Mouse (Mus musculus) lung, postnatal 4 days (tissue): ENCODE data around the gene Olfr1328.
"Not testable (repeated sequence)": the region's sequence is repeated elsewhere in the genome, so short reads cannot be mapped to it uniquely, and the experiment has no call there.

Source experiments
- DNase-seq, 2 experiments: peaks; one replicate each; pipeline ENCODE4 v3.0.0; 2021

Gene Olfr1328

DNA sequence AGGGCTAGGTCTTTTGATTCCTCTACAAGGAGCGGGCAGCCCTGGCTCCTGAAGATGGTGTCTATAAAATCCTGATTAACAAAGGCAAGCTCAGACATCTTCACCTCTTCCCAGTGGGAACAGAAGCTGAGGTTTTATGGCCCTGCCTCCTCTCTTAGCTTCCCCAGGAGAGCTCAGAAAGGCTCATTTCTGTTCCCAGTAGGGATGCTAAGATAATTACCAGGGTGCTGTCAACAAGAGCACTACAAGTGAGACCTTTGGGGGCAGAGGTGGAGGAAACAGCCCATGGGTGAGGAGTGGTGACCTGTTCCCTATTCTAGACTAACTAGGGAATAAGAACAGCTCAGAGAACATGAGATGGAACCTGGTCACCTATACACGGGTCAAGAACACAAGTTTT is at the start of gene Olfr1328:
Gene Olfr1328, minus strand, starts transcription at position 101 of the 400 bp plus-strand sequence.
- no peak for DNase-seq

DNA sequence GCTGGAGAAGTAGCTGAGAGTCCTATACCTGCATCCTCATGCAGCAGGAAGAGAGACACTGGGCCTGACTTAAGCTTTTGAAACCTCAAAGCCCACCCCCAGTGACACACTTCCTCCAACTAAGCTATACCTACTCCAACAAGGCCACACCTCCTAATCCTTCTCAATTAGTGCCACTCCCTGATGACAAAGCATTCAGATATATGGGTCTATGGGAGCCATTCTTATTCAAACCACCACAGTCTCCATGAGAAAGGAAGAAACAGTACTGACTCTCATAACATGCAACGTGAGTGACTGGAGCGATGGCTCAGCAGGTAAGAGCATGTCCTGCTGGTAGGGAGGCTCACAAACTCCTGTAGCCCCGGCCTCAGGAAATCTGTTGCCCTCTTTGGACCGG is 46.9 kb upstream of the Olfr1328 start:
- no peak for DNase-seq

DNA sequence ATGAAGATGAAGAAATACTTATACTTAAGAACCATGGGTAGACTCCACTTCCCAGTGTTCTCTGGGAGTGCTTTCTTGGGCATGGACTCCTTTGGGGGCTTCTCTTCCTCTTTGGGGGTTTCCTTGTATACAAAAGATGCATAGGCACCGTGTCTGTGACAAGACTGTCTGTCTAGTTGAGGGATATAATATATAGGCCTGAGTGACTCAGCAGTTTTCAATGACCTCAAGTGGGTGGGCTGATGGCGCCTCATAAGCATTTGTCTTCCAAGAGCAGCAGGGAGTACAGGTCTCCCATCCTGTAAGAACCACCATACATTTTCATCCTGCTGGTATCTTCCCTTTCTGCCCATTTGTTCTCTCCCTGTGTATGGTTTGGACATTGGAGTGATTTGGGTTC is 34.9 kb upstream of the Olfr1328 start:
- DNase-seq: no peak

DNA sequence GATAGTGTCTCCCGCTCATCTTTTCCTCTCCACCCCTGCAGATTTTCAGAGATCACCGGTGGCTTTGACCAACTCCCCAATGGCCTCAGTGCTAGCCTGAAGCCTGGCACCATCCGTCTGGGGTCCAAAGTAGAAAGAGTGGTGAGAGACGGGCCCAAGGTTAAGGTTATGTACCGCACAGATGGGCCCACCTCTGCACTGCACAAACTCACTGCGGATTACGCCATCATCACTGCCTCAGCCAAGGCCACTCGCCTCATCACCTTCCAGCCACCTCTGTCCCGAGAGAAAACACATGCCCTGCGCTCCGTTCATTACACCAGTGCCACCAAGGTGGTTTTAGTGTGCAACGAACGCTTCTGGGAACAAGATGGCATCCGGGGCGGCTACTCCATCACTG is 29.3 kb upstream of the Olfr1328 start:
- no peak for DNase-seq

- DNase-seq: no peak
Measured at GRCm38 (mm10) chr4:118961141-118961628, 22.8 kb upstream of the Olfr1328 start, which contains the start of gene Lao1. Lao1 (plus strand) TSS chr4:118961578.

GRCm38 (mm10) chr4:118958812-118959211 is 20.4 kb upstream of the Olfr1328 start:
- DNase-seq: no peak

GRCm38 (mm10) chr4:118931326-118931725 is 7.1 kb downstream of the Olfr1328 start:
- not testable (repeated sequence) for DNase-seq

DNA sequence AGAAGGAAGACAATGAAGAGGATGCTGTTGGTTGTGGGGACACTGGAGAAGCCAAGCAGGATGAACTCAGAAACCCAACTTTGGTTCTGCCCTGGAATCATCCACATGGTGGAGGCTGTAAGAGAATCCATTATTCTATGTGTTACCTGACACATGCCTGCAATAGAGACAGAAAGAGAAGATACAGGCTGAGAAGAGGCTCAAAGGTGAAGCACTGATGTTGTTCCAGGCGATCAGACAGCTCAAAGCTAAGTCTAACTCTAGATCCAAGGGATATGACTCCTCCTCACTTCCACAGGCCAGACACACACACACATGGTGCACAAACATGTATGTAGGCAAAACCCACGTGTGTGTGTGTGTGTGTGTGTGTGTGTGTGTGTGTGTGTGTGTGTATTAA is 21.0 kb downstream of the Olfr1328 start, which contains the start of gene Olfr1329:
Gene Olfr1329, minus strand, starts transcription at position 101 of the 400 bp plus-strand sequence.
- DNase-seq: not testable (repeated sequence)

DNA sequence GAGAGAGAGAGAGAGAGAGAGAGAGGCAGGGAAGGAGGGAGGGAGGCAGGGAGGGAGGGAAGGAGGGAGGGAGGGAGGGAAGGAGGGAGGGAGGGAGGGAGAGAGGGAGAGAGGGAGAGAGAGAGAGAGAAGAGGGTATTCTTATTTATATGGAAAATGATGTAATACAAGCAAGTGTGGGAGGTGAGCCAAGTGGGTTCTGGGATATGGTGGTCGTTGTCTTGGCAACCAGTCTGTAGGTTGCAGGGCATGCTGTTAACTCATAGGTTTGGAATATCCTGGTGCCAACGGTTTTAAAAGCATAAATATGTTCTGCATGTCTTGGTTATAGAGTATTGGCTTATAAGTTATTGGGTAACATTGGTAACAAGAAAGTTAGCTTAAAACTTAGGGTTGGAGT is 36.4 kb downstream of the Olfr1328 start:
- DNase-seq: no peak

DNA sequence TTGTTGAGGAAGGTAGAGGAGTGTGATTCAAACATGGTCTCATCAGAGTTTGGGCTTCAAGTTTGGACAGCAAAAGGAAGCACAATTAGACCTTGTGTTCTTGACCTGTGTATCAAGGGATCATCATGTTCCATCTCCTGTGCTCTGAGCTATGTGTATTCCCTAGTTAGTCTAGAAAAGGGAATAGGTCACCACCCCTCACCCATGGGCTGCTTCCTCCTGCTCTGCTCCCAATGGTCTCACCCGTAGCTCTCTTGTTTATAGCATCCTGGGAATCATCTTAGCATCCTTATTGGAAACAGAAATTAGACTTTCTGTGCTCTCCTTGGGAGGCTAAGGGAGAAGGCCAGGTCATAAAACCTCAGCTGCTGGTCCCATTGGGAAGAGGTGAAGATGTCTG is 50.1 kb downstream of the Olfr1328 start, which contains the start of gene Olfr1330:
Gene Olfr1330, plus strand, starts transcription at position 301 of the 400 bp plus-strand sequence.
- DNase-seq: no peak
